Mouse (Mus musculus) lung, postnatal 10 days (tissue): ENCODE measurements around the gene Gm3739.
"Not testable (repeated sequence)": the region's sequence is repeated elsewhere in the genome, so short reads cannot be mapped to it uniquely, and the experiment has no call there.

Experiments
- DNase-seq: peaks from one replicate; pipeline ENCODE4 v3.0.0; 2021

Gene Gm3739

DNA sequence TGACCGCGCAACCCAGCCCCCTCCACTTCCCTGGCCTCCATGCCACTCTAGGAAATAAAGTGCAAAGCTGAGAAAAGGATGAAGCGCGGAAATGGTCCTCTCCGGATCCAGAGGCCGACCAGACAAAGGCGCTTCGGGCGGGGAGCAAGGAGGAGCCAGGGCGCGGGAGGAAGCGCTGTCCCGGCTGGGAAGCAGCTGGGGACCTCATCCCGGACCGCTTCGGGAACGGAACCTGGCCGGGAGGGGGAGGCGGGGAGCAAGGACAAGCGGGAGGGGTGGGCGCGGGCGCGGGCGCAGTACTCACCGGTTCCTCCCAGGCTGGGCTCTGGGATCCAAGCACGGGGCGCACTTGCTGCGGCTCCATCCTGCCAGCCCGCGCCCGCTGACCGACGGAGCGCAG lies at the start of gene Gm3739:
Gm3739 (minus strand) TSS at position 389 of the 400 bp plus-strand sequence.
- peak; percentile 0 for DNase-seq

DNA sequence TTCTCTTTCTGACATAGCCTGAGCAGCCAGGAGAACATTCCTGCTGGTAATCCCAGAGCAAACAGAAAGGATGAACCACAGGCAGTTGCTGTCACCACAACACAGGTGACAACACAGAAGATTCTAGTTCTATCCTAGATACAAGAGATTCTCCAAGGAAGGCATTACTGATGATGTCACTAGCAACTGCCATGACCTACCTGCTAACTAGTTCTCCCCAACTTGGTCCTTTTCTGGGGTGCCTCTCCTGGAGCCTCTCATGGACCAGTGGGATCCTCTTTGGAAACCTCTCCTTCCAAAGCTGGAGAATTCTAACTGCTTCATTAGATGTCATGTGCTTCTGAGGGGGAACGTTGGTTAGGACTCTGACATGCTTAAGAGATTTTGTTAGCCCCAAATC lies 17.4 kb upstream of the Gm3739 start, which contains the start of gene Gm5797:
Gm5797 (minus strand) TSS at position 101 of the 400 bp plus-strand sequence.
- DNase-seq: not testable (repeated sequence)

DNA sequence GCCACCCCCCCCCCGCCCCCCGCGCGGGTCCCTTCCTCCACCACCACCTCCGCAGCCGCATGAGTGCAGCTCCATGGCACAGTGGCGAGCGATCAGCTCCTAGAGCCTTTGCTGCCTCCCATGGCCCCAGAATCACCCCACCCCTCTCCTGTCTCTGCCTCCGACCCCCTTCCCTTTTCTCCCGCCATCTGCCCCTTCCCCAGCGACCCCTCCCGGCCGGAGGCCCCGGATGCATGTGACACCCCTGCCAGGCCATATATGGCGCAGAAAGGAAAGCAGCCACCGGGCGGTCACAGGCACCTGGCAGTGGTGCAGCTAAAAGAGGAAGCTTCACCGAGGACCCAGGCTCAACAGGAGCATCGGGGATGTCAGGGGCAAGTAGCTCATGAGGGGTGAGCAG lies 244 bp upstream of the Gm3739 start:
- peak; percentile 0 for DNase-seq

DNA sequence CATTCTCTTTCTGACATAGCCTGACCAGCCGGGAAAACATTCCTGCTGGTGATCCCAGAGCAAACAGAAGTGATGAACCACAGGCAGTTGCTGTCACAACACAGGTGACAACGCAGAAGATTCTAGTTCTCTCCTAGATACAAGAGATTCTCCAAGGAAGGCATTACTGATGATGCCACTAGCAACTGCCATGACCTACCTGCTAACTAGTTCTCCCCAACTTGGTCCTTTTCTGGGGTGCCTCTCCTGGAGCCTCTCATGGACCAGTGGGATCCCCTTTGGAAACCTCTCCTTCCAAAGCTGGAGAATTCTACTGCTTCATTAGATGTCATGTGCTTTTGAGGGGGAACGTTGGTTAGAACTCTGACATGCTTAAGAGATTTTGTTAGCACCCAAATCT lies 50.2 kb downstream of the Gm3739 start, which contains the start of gene Gm3727:
Gm3727 (minus strand) TSS at position 101 of the 400 bp plus-strand sequence.
- not testable (repeated sequence) for DNase-seq
